Mouse (Mus musculus): ENCODE data around the gene Ndufs6. TPM values are rescaled to one million over a fixed set of nuclear protein-coding genes. Genes with fewer than 3 reads are reported as not detected.

Ndufs6 gene
- polyA plus RNA-seq (2012; rRNA removed), result 117 and 158 TPM in 2 replicates
- 290 and 302 TPM in 2 replicates for polyA plus RNA-seq (2014; fragmentation: Nextera tagmentation; extraction: Ambion mirVana)

- Histone ChIP-seq H3K27me3 (ENCODE audit: control insufficient read depth, insufficient read depth, low read length) (no peaks in the 10 kb centered on the region), H3K36me3 (replicated peaks; ENCODE audit: control insufficient read depth, insufficient read depth, low read depth) (peaks cover 13% of the 10 kb centered on the region), H3K4me3 (ENCODE audit: insufficient read depth in 1 of 2, low read depth in 2 of 2, low read length in 2 of 2) (peak within 1 kb of the TSS; percentile 89 to 90), H3K4me1 (replicated peaks; ENCODE audit: control insufficient read depth in 2 of 2, insufficient read depth in 2 of 2, low read length in 1 of 2) (peaks cover 20 to 24% of the 10 kb centered on the region in 2 experiments), H3K27ac (peak within 1 kb of the TSS; percentile 44), H3K9me3 (ENCODE audit: control insufficient read depth, low read length) (no peaks in the 10 kb centered on the region), H3K4me2 (ENCODE audit: low read depth) (peak within 1 kb of the TSS; percentile 71), H3K9ac (replicated peaks) (peak within 1 kb of the TSS; percentile 88)
- ATAC-seq (ENCODE audit: insufficient read depth) (peak; percentile 82), DNase-seq (ENCODE audit: low read depth in 3 of 3, low spot score in 3 of 3) (peak; percentile 85 to 88 (median 85))
- no peak for TF ChIP-seq EP300 (IDR thresholded peaks at IDR 0.05; ENCODE audit: low read depth)
- TF ChIP-seq CTCF (IDR thresholded peaks at IDR 0.05; ENCODE audit: low read depth), result no peak
- under 1% methylated on average over 45 of the region's 45 CpGs for WGBS (ENCODE audit: insufficient replicate concordance)
These were observed at the start of gene Ndufs6, which contains the start of gene Mrpl36 for GRCm38 (mm10) chr13:73327827-73328698. Ndufs6 (minus strand) TSS chr13:73328542. Mrpl36 (plus strand) TSS chr13:73328513.

GRCm38 (mm10) chr13:73377637-73378036 lies 49.3 kb upstream of the Ndufs6 start:
- TF ChIP-seq CTCF (IDR thresholded peaks at IDR 0.05; ENCODE audit: low read depth), result no peak
- TF ChIP-seq EP300 (IDR thresholded peaks at IDR 0.05; ENCODE audit: low read depth), result no peak
- DNase-seq (ENCODE audit: low read depth in 3 of 3, low spot score in 3 of 3) (no peak), ATAC-seq (ENCODE audit: insufficient read depth) (no peak)
- no peaks in the 10 kb centered on the region for H3K9me3 ChIP-seq (ENCODE audit: control insufficient read depth, low read length)
- H3K4me1 ChIP-seq (replicated peaks; ENCODE audit: control insufficient read depth in 2 of 2, insufficient read depth in 2 of 2, low read length in 1 of 2), result no peaks in the 10 kb centered on the region
- no peak overlapping the region for H3K4me2 ChIP-seq (ENCODE audit: low read depth)
- no peak overlapping the region for H3K9ac ChIP-seq (replicated peaks)
- no peaks in the 10 kb centered on the region for H3K36me3 ChIP-seq (replicated peaks; ENCODE audit: control insufficient read depth, insufficient read depth, low read depth)
- H3K4me3 ChIP-seq (ENCODE audit: insufficient read depth in 1 of 2, low read depth in 2 of 2, low read length in 2 of 2), result no peak overlapping the region
- H3K27me3 ChIP-seq (ENCODE audit: control insufficient read depth, insufficient read depth, low read length), result no peaks in the 10 kb centered on the region
- H3K27ac ChIP-seq, result no peak overlapping the region
- whole genome bisulfite sequencing (ENCODE audit: insufficient replicate concordance), result 68% methylated on average over 9 of the region's 9 CpGs

GRCm38 (mm10) chr13:73374612-73375011 lies 46.3 kb upstream of the Ndufs6 start:
- TF ChIP-seq CTCF (IDR thresholded peaks at IDR 0.05; ENCODE audit: low read depth) (no peak), EP300 (IDR thresholded peaks at IDR 0.05; ENCODE audit: low read depth) (no peak)
- Histone ChIP-seq H3K27me3 (ENCODE audit: control insufficient read depth, insufficient read depth, low read length) (no peaks in the 10 kb centered on the region), H3K4me3 (ENCODE audit: insufficient read depth in 1 of 2, low read depth in 2 of 2, low read length in 2 of 2) (no peak overlapping the region), H3K4me1 (replicated peaks; ENCODE audit: control insufficient read depth in 2 of 2, insufficient read depth in 2 of 2, low read length in 1 of 2) (no peaks in the 10 kb centered on the region), H3K9me3 (ENCODE audit: control insufficient read depth, low read length) (no peaks in the 10 kb centered on the region), H3K9ac (replicated peaks) (no peak overlapping the region), H3K27ac (no peak overlapping the region), H3K4me2 (ENCODE audit: low read depth) (no peak overlapping the region), H3K36me3 (replicated peaks; ENCODE audit: control insufficient read depth, insufficient read depth, low read depth) (no peaks in the 10 kb centered on the region)
- DNase-seq (ENCODE audit: low read depth in 3 of 3, low spot score in 3 of 3) (no peak), ATAC-seq (ENCODE audit: insufficient read depth) (no peak)
- WGBS (ENCODE audit: insufficient replicate concordance), result 72% methylated on average over 2 of the region's 2 CpGs

- ATAC-seq (ENCODE audit: insufficient read depth), result no peak
- 52% methylated on average over 4 of the region's 4 CpGs for WGBS (ENCODE audit: insufficient replicate concordance)
These were observed 45.0 kb upstream of the Ndufs6 start for GRCm38 (mm10) chr13:73373367-73373766.

GRCm38 (mm10) chr13:73357106-73357505 lies 28.8 kb upstream of the Ndufs6 start:
- H3K4me3 ChIP-seq (ENCODE audit: insufficient read depth in 1 of 2, low read depth in 2 of 2, low read length in 2 of 2), result no peak overlapping the region
- H3K4me2 ChIP-seq (ENCODE audit: low read depth), result no peak overlapping the region
- H3K27ac ChIP-seq, result no peak overlapping the region
- H3K9me3 ChIP-seq (ENCODE audit: control insufficient read depth, low read length), result no peaks in the 10 kb centered on the region
- H3K9ac ChIP-seq (replicated peaks), result no peak overlapping the region
- TF ChIP-seq CTCF (IDR thresholded peaks at IDR 0.05; ENCODE audit: low read depth), result no peak
- no peak for TF ChIP-seq EP300 (IDR thresholded peaks at IDR 0.05; ENCODE audit: low read depth)
- 57% methylated on average over 3 of the region's 3 CpGs for WGBS (ENCODE audit: insufficient replicate concordance)
- no peak for ATAC-seq (ENCODE audit: insufficient read depth)
- H3K27me3 ChIP-seq (ENCODE audit: control insufficient read depth, insufficient read depth, low read length), result no peaks in the 10 kb centered on the region; the same call in 1 of the 2 replicates
- no peak for DNase-seq (ENCODE audit: low read depth in 3 of 3, low spot score in 3 of 3)
- H3K4me1 ChIP-seq (replicated peaks; ENCODE audit: control insufficient read depth in 2 of 2, insufficient read depth in 2 of 2, low read length in 1 of 2), result no peaks in the 10 kb centered on the region
- H3K36me3 ChIP-seq (replicated peaks; ENCODE audit: control insufficient read depth, insufficient read depth, low read depth), result no peaks in the 10 kb centered on the region

More at GRCm38 (mm10) chr13:73373367-73373766, 45.0 kb upstream of the Ndufs6 start:
- H3K27me3 ChIP-seq (ENCODE audit: control insufficient read depth, insufficient read depth, low read length), result no peaks in the 10 kb centered on the region
- no peak overlapping the region for H3K27ac ChIP-seq
- no peaks in the 10 kb centered on the region for H3K9me3 ChIP-seq (ENCODE audit: control insufficient read depth, low read length)
- no peak overlapping the region for H3K4me2 ChIP-seq (ENCODE audit: low read depth)
- H3K4me3 ChIP-seq (ENCODE audit: insufficient read depth in 1 of 2, low read depth in 2 of 2, low read length in 2 of 2), result no peak overlapping the region
- H3K4me1 ChIP-seq (replicated peaks; ENCODE audit: control insufficient read depth in 2 of 2, insufficient read depth in 2 of 2, low read length in 1 of 2), result no peaks in the 10 kb centered on the region
- TF ChIP-seq CTCF (IDR thresholded peaks at IDR 0.05; ENCODE audit: low read depth) (no peak), EP300 (IDR thresholded peaks at IDR 0.05; ENCODE audit: low read depth) (no peak)
- DNase-seq (ENCODE audit: low read depth in 3 of 3, low spot score in 3 of 3), result no peak
- no peak overlapping the region for H3K9ac ChIP-seq (replicated peaks)
- no peaks in the 10 kb centered on the region for H3K36me3 ChIP-seq (replicated peaks; ENCODE audit: control insufficient read depth, insufficient read depth, low read depth)
